Mouse (Mus musculus) CD4-positive, CD25-positive, alpha-beta regulatory T cell, adult 2 months (primary cell): ENCODE results near the gene Grin2a.

ENCODE experiments used
- DNase-seq: peaks from one replicate; pipeline ENCODE4 v3.0.0-alpha.2; 2012; ENCODE audit warnings: low read depth, low spot score

Grin2a gene

DNA sequence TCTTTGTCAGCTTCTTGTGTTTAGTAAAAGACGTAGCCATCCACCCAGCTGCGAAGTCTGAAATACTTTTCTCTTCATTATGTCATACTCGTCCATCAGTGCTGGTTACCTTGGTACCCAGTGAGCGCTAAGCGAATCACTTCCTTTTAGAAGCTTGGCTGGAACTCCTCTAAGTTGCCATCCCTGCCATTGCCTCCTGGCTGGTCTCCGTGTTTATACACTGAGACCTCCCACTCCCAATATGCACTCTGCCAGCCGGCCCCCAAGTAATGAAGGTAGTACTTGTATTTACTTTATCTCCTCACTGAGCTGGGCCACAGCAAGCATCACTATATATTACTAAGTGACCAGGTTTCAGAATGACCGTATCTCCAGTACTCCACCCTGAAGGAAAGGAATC is 242.8 kb downstream of the Grin2a start:
- no peak for DNase-seq

DNA sequence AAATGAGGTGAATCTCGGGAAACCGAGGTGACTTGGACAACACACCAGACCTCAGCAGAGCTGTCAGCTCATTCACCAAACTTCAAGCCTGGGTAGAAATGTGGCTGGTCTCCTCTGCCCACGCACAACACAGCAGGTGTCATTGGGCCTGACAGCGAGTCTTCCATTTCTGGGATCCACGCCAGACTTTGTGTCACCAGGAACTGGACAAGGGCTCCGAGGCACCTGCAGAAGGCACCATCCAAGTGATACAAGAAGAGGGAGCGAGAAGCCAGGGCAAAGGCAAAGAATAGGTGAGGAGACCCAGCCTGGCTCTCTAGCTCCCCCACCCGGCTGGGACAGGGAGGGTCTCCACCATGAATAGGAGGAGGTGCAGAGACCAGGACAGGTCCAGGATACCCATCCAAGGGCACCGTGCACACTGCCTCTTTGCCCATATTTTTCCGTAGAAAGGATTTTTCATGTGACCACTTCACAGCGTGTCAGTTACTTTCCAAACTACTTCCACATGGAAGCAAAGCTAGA is 244.3 kb downstream of the Grin2a start:
- no peak for DNase-seq

DNA sequence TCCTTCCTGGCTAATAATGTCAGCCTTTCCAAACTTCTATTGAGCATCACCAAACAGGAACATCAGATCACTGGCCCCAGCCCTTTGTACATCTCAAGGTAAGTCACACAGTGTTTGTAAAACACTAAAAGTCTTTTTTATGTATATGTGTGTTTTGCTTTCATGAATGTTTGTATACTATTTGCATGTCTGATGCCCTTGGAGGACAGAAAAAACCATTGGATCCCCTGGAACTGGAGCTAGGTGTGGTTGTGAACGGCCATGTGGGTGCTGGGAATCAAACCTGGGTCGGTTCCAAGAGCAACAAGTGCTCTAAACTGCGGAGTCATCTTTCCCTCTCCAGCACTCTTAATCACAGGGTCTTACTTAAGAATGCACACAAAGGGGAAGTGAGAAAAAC is 245.7 kb downstream of the Grin2a start:
- DNase-seq, result no peak

DNA sequence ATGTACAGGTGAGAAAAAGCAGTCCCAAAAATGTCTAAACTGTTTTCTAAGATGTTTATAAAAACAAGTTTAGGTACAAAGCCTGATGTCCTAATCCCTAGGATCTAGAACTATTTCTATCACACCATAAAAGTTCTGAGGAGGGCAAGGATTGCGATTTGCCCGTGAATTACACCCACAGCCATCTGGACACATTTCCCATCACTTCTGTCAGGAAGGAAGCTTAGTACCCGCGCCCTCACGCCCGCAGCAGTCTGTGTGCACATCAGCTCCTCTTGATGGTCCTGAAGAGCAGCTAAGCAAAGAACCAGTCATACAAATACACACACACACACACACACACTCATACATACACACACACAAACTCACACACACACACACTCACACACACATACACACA is 252.9 kb downstream of the Grin2a start:
- no peak for DNase-seq

DNA sequence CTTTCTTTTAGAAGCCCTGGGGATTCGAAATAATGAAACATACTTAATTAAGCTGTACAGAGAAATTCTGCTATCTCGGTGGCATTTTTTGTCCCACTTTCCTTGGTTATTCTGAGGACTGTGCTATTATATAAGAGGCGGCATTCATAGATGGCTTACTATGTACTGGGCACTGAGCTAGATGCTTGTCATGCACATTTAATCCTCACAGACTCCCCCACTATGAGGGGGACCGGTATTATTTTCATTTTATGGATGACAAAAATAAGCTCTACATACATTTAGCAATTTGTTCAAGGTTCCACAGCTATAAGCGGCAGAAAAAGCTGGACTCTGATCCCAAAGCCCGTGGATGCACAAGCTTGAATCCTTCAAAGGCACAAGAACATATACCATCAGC is 256.7 kb downstream of the Grin2a start:
- no peak for DNase-seq

DNA sequence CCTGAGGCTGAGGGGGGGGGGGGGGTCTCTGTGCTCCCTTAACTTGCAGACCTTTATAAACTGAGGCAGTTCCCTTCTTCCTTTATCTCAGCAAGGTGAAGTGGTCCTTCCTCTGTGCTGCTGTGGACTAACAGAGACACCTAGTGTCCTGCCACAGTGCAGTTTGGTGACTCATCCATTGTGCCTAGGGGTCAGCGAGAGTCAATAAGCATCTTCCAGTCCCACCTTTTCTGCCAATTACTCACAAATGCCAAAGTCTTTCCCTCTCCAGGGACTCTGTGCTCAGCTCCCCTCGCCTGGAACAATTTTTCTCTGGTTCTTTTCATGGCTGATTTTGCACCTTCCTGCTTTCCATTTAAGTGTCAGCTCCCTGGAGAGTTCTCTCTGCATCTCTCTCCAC is 258.2 kb downstream of the Grin2a start:
- no peak for DNase-seq

DNA sequence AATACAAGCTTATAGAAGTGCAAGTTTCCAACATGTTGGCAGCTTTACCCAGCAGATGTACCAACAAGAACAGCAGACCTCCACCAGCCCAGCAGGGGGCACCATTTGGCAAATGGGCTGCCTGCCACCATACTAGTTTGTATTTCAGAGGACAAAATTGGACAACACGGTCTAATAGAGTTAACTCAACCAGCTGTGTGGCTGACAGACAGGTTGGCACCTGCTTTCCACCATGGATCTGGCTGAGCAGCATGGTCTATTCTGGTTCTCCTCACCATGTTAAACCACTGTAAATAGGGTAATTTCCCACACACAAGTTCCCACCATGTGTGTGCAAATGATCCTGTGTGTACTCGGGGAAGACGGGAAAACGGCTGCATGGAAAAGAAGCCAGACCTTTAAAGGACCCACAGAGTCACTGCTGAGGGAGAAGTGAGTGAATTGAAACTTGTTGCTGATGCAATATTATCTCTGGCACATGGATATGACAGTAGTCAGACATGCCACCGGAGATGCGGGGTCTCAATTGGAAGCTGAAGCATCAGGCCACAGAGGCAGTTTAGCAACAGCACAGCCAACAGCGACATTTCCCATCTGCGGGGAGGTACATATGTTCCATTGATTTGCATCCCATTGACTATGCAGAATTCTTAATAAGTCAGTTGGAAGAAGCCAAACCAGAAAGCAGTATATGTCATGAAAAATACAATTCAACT is 259.8 kb downstream of the Grin2a start:
- DNase-seq, result no peak

DNA sequence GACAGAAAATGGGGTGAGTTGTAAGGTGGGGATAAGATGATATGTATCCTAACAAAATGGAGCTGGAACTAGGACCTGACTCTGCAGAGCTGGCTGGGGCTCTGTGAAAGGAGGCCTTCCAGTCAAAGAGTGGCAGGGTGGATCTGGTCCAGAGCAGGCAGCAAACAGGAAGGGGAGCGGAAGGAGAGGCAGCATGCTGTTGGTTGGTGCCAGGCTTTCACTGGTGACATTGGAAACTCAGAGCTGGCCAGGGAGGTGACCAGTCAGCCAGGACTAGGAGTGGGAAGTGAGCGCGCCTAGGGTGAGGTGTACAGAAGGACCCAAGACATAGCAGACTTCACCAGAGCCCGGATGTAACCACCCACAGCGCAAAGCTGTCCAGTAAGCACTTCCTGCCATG is 267.8 kb downstream of the Grin2a start:
- DNase-seq, result no peak

DNA sequence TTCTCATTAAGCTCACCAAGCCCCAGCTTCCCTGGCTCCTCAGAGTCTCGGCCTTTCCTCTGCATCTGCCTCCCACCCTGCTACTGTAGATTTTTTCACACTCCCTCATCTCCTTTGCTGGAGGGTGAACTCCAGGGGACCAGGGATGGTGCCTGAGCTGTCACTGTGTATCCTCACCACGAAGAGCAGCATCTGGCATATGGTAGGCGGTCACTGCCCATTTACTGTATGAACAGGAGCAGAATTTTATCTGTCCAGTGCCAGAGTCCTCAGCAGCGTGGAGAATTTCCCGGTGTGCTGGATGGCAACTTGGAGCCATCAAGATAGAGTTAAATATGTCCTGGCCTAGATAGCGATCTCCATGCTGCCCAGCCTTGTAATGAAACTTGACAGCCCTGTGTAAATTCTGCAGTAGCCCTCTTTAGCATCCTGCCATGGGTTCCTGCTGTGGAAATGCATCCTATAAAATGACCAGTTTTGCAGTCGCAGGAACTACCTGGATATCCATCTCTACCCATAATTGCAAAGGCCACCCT is 269.7 kb downstream of the Grin2a start:
- DNase-seq, result no peak

DNA sequence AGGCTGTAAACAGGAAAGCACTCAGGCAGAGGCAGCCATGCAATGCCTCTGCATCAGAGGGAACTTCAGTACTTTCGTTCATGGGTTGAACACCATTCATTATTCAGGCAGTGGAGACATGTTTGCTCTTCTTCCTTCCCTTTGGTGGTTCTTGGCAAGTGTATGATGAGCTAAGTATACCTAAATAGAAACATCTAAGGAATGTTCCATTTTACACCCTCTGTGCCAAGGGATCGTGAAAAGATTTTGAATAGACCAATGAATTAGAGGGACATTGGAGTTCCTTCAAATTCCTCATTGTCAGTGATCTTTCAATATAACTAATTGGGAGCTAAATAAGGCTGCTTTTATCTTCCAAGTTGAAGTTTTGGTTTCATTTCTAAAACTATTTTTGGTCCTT is 284.0 kb downstream of the Grin2a start:
- no peak for DNase-seq

DNA sequence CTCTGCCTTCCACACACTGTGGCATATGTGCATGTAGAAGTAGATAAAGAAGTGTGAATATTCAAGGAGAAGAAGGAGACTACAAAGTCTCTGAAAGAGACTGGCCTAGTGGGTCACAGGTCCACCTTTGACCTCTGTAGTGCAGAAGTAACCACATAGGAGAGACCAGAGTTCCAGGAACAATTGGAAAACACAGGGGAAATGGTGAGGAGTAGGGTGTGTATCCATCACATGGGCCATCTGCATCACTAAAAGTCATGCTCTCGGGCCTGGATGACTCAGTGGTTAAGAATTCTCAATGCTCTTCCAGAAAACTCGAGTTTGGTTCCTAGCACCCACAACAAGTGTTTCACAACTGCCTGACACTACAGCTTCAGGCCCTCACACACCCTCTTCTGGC is 285.4 kb downstream of the Grin2a start:
- DNase-seq, result no peak

DNA sequence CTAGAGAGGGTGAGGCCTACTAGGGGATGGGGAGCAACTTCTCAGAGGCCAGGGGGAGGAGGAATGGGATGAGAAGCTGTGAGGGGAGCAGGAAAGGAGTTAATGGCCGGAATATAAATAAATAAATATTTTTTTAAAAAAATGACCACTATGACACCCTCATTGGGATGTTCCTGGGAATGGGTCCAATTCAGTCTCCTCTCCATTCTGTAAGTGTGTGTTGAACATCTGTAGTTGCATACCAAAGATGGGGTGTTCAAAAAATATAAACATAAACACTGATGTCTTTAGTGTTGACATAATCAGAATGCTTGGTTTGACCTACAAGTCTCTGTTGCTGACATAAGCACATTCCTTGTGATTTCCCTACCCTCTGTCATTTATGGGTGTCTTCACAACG is 298.2 kb downstream of the Grin2a start:
- DNase-seq, result no peak

DNA sequence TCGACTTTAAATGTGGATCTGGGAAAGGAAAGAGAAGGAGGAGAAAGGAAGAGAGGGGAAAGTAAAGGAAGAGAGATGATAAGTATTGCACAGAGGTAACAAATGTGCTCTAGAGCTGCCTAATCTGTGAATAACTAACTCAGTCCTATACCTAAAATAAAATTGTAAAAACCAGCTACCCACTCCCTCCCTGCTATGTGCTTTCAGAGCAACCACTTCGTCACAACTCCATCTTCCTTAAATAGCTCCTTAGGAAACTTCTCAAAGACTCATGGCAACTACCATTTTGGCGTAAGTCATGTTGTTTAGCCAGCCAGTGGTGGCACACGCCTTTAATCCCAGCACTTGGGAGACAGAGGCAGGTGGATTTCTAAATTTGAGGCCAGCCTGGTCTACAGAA is 301.3 kb downstream of the Grin2a start:
- DNase-seq, result no peak

DNA sequence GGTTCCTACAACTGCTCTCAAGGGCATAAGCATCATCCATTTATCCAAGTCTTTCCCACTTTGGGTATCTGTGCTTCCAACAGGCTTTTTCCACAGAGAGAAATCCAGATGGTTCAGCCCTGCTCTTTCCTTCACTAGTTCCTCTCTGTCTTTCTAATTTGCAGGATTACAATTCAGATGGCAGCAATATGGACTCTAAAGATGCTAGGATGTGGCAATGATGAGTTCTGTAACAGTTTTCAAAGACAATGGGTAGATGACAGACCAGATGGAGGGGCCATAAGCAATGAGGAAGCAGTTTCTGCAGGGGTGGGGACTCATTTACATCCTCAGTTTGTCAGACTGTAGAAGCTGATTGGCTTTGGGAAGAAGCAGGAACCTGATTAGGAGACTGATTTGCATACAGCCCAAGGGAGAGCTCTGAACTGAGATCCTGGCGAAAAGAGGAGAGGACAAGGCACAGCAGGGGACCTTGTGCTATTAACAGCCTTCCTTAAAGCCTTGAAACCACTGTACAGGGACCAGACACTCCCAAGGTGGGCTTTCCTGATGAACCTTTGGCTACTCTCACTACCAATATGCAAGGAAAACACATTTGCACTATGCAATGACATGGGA is 306.7 kb downstream of the Grin2a start:
- DNase-seq, result no peak

DNA sequence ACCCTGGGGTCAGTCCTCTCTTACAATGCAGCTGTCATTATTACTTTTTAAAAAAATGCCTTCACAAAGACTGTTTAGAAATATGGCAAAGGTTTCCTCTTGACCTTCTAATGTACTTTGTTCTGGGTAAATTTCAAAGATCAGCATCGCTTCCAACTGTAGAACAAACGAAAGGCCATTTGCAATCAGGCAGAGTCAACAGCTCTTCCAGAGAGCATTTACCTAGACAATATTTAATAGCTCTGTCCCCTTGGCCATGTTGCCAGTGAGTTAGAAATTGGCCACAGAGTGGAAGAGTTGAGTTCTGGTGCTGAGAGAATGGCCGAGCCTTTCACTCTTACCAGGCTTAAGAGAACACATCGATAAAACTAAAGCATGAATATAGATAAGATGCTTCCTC is 314.8 kb downstream of the Grin2a start:
- no peak for DNase-seq

DNA sequence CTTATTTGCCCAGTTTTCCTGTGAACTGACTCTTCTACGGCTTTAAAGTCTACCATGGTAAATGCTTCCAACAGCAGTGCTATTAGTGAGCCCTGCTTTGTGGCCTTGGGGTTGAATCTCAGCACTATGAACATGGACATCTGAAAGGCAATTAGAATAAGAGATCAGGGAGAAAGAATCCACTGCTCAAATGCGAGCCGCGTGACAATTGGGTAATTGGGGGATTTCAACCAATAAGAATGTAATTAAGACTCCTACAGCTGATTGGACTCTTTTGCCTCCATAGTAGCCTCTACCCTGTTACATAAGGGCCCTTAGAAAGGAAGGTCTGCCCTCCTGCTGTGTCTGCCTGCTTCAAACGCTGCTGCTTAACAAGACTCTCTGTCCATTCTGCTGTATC is 315.4 kb downstream of the Grin2a start:
- no peak for DNase-seq

DNA sequence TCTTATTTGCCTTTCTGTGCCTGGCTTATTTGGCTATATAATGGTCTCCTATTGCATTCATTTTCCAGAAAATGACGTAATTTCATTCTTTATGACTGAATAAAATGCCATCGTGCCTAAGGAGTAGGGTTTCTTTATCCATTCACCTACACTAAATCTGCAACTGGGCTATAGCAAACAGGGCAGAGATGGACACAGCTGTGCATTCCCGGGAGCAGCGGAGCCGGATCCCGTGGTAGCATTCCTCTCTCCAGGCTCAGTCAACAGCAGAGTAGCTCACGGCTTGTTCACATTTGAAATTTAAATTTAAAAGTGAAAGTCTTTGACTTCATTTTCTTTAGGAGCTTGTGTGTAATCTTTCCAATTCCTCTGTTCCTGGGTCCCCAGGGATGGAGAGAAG is 316.6 kb downstream of the Grin2a start:
- DNase-seq, result no peak

DNA sequence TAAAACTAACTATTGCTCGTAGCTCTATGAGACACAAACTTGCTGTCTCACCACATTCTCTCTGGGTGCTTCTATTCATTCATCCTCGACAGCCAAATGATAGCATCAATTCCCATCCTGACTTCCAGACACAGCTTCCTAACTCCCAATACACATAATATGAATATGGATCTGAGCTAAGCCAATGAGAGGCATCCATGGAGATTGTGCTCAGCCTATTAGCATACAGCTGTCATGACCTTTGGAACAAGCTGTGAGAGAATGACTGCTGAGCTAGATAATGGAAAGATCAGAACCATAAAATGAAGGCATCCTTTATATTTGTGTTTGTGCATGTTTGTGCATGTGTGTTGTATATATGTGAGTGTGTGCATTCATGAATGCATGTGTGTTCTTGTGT is 323.0 kb downstream of the Grin2a start:
- DNase-seq, result no peak

DNA sequence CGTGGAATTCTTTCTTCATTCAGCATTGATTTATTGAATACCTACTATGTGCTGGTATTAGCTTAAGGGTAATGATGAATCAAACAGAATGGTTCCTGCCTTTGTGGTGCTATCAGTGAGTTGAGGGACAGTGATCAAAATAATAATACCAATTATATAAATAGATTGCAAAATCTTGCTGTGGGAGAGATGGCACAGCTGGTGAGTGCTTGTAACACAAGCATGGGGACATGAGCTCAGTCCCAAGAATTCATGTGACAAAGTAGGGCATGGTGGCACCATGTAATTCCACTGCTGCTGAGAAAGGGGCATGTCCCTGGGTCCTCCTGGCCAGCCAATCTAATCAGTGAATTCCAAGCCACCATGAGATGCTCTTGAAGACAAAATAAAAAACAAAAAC is 324.1 kb downstream of the Grin2a start:
- no peak for DNase-seq

DNA sequence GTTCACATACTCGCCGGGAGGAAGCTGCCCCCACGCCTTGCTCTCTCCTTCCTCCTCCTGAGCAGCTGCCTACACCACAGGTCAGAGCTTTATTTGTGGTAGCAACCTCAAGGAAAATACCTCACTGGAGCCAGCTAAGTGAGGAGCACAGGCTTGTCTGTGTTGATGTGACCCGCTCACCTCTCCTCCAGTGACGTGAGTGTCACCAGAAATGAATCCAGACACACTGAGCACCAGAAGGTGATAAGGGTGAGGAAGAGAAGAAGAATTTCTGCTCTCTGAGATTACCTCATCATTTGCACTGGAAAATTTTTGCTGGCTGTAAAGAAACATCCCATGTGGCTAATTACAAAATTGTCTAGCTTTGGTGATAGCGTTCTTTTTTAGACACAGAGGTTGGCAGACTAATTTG is 324.6 kb downstream of the Grin2a start:
- no peak for DNase-seq

DNA sequence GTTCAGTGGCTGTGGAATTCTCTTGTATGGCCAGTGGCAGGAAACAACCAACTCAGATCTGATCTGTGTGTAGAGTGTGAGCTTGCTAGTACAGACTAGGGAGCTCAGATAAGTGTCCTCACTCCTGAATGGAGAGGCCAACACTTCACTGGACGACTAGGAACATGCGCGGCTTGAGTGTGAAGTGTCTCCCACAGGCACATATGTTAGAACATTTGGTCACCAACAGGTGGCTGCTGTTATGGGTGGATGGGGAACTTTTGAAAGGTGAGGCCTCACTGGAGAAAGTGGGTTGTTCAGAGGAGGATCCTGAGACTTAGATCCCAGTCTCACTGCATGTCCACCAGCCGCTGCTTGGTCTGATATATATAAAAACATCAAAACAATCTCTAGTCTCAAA is 329.5 kb downstream of the Grin2a start:
- no peak for DNase-seq

DNA sequence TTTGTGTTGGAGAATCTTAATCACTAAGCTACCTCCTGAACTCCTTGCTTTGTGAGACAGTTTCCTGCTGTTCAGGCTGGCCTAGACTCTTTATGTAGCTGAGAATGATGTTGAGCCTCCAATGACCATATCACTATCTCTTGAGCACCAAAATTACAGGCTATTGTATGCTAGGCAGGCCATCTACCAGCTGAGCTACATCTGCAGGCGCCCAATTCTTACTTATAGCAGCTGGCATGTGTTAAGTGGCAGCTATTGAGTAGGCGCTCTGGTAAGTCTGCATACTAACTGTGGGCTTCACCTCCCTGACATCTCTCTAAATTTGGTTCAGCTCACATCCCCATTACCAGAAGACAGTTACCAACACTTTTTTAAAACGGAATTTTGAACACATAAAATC is 331.3 kb downstream of the Grin2a start:
- DNase-seq, result no peak

DNA sequence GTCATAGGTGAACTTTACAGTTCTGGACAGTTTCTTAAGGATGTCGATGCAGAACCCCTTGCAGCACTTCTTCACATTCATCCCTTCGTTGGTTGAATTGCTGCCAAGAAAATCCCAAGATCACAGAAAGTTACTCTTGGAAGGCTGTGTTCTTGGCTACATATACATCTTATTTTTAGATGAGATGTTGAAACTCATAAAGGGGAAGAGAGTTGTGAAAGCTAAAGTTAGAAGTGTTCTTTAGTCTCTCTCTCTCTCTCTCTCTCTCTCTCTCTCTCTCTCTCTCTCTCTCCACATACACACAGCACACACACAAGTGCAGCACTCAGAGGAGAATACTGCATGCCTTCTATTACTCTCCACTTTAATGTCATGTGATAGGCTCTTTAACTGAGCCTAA is 331.9 kb downstream of the Grin2a start:
- DNase-seq, result no peak
